Mouse (Mus musculus): ENCODE measurements around the gene Map2. TPM values are rescaled to one million over a fixed set of nuclear protein-coding genes. Genes with fewer than 3 reads are reported as not detected.
A peak's percentile ranks its signal among the peaks of the same experiment; 100 is the strongest.

Gene Map2
- polyA plus RNA-seq, 1 experiment from 2014 or later: 355 TPM

DNA sequence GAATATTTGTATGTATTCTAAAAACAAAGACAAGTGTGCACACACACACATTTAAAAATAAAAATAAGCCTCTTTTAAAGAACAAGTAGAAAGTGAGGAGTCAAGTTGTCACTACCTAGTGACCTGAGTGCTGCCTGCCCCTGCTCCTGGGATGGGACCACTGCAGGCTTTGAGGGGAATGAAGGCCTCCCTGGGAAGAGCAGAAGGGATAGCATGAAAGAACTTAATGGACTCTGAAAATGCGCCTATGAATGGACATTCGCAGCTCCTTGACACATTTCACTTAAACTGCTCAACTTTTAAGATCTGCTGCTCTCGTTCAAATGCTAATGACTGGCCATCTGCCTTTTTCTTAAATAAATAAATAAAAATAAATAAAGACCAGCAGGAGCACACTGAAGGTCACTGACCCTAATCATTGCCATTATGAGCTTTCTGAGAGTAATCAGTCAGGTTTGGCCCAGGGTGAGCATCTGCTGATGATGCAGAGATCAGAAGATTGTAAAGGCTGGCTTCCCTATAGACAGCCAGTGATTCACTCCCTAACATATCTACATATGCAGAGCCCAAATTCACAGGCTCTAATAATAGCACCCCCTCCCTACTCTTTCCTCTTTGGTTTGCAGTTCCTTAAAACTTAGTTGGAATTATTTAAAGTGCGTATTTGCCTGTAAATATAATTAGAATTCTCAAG is 91.3 kb downstream of the Map2 start:
- Histone ChIP-seq H3K36me3 (no peaks in the 10 kb centered on the region), H3K4me2 (replicated peaks) (no peak overlapping the region), H3K9ac (no peak overlapping the region), H3K9me3 (no peaks in the 10 kb centered on the region), H3K27me3 (replicated peaks) (no peaks in the 10 kb centered on the region), H3K4me3 (no peak overlapping the region), H3K27ac (no peak overlapping the region), H3K4me1 (peaks cover 10% of the 10 kb centered on the region)
- WGBS: 26% methylated on average over 4 of the region's 4 CpGs
- peak; percentile 49; the same call in 1 of the 2 replicates for ATAC-seq (ENCODE audit: low FRiP score, low read depth)

DNA sequence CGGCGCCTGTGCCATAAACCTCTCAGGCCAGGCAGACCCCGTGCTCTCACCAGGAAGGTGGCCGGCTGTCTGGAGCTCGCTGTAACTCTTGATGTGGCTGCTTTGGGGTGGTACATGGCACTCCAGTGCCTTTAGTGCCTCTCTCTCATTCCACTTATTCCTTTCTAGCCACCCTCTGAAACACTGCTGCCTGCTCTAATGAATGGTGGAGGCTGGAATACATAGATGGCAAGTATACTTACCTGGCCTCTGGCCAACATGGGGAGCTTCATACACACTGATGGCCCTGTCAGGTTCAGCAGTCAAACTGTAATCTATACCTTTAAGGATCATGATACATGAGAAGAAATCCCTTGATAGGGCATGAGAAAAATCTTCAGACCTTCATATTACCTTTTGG is 102.6 kb downstream of the Map2 start:
- 56% methylated on average over 5 of the region's 5 CpGs for WGBS
- Histone ChIP-seq H3K9me3 (no peaks in the 10 kb centered on the region), H3K9ac (no peak overlapping the region), H3K36me3 (no peaks in the 10 kb centered on the region), H3K27ac (no peak overlapping the region), H3K27me3 (replicated peaks) (no peaks in the 10 kb centered on the region), H3K4me3 (no peak overlapping the region), H3K4me1 (no peaks in the 10 kb centered on the region), H3K4me2 (replicated peaks) (no peak overlapping the region)
- no peak for ATAC-seq (ENCODE audit: low FRiP score, low read depth)

DNA sequence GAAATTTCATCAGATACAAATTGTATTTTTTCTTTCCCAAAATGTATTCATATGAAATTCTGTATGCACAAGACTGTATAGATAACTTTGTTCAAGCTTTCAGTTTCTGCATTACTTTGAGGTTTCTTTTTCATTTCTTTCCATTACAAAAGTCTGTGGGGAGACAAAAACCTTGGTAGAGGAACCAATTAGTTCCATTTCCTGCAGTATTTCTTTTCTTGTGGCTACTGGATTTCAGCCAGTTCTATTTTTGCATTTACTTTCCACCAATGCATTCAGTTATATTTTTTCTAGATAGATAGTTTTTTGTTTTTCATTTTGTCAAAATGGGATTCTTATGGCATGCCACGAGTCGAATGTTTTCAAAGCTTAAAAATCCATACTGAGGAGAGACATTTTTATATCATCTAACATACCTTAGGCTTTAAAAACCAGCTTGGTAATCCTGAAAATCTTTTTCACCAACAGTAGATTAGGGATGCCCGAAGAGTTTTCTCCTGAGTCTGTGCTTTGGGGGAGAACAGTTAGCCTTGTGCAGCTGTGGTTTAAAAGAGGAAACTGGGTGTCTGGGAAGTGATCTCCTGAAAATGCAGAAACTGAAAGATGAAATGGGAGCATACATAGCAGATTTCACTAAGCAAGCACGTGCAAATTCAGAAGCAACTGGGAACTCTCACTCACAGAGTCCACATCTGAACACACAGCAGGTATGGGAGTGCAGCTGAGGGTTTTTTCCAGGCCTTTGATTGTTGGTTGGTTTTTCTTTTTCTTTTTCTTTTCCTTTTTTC is 104.3 kb downstream of the Map2 start:
- Histone ChIP-seq H3K27ac (no peak overlapping the region), H3K9ac (no peak overlapping the region), H3K4me2 (replicated peaks) (no peak overlapping the region), H3K27me3 (replicated peaks) (no peaks in the 10 kb centered on the region), H3K4me3 (no peak overlapping the region), H3K36me3 (no peaks in the 10 kb centered on the region), H3K9me3 (no peaks in the 10 kb centered on the region), H3K4me1 (no peaks in the 10 kb centered on the region)
- 91% methylated on average over 4 of the region's 4 CpGs for WGBS
- no peak for ATAC-seq (ENCODE audit: low FRiP score, low read depth)

DNA sequence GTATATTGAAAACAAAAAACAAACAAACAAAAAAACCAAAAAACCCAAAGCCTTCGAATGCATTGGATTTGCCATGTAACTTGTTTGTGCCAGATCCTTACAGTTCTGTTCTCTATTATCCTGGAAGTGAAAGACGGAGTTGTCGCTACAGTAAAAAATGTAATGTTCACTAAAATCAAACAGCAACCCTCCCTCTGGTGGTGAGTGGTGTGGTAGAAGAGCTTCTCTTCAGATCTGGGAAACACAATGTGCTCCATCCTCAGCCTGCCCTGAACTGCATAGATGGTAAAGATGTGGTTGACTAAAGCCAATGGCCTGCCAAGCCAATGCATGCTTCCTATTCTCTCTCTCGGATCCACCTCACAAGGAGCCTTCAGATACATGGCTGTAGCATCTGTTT is 105.1 kb downstream of the Map2 start:
- Histone ChIP-seq H3K4me1 (0 out of 2 replicates have a peak, but pooled peaks cover under 1% of the 10 kb centered on the region), H3K9ac (no peak overlapping the region), H3K4me2 (replicated peaks) (no peak overlapping the region), H3K36me3 (no peaks in the 10 kb centered on the region), H3K27me3 (replicated peaks) (no peaks in the 10 kb centered on the region), H3K9me3 (no peaks in the 10 kb centered on the region), H3K27ac (no peak overlapping the region), H3K4me3 (no peak overlapping the region)
- ATAC-seq (ENCODE audit: low FRiP score, low read depth): no peak
- WGBS: 93% methylated on average over 4 of the region's 4 CpGs

DNA sequence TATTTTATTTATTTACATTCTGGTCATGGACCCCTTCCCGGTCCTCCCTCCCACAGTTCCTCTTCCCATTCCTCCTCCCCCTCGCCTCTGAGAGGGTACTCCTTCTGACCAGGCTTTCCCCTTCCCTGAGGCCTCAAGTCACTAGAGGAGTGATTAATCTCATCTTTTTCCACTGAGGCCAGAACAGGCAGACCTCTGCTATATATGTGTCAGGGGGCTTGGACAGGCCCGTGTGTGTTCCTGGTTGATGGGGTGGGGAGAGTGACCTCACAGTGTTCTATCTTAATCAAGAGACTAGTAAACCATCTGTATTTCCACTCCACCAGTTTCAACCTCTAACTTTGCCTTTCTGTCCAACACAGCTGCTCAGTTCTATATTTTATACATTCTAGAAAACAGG is 107.4 kb downstream of the Map2 start:
- no peak overlapping the region for H3K4me3 ChIP-seq
- no peaks in the 10 kb centered on the region for H3K9me3 ChIP-seq
- H3K9ac ChIP-seq: no peak overlapping the region
- H3K4me2 ChIP-seq (replicated peaks): no peak overlapping the region
- H3K36me3 ChIP-seq: no peaks in the 10 kb centered on the region
- no peak overlapping the region for H3K27ac ChIP-seq
- H3K4me1 ChIP-seq: 0 out of 2 replicates have a peak, but pooled peaks cover 4% of the 10 kb centered on the region
- ATAC-seq (ENCODE audit: low FRiP score, low read depth): no peak
- H3K27me3 ChIP-seq (replicated peaks): no peaks in the 10 kb centered on the region
- WGBS: 54% methylated on average over 3 of the region's 3 CpGs

GRCm38 (mm10) chr1:66288987-66289386 is 113.9 kb downstream of the Map2 start:
- H3K4me2 ChIP-seq (replicated peaks): no peak overlapping the region
- H3K36me3 ChIP-seq: no peaks in the 10 kb centered on the region
- H3K27ac ChIP-seq: no peak overlapping the region
- no peaks in the 10 kb centered on the region for H3K9me3 ChIP-seq
- H3K9ac ChIP-seq: no peak overlapping the region
- H3K4me1 ChIP-seq: 0 out of 2 replicates have a peak, but pooled peaks cover 4% of the 10 kb centered on the region
- H3K4me3 ChIP-seq: no peak overlapping the region
- no peaks in the 10 kb centered on the region for H3K27me3 ChIP-seq (replicated peaks)
- ATAC-seq (ENCODE audit: low FRiP score, low read depth): no peak
- 91% methylated on average over 4 of the region's 4 CpGs for WGBS

GRCm38 (mm10) chr1:66292121-66292881 is 117.2 kb downstream of the Map2 start:
- no peaks in the 10 kb centered on the region for H3K36me3 ChIP-seq
- no peak overlapping the region for H3K9ac ChIP-seq
- no peak overlapping the region for H3K27ac ChIP-seq
- ATAC-seq (ENCODE audit: low FRiP score, low read depth): no peak
- no peak overlapping the region for H3K4me2 ChIP-seq (replicated peaks)
- 83% methylated on average over 3 of the region's 3 CpGs for WGBS
- H3K4me1 ChIP-seq: no peaks in the 10 kb centered on the region
- H3K4me3 ChIP-seq: no peak overlapping the region
- H3K27me3 ChIP-seq (replicated peaks): no peaks in the 10 kb centered on the region
- H3K9me3 ChIP-seq: no peaks in the 10 kb centered on the region

DNA sequence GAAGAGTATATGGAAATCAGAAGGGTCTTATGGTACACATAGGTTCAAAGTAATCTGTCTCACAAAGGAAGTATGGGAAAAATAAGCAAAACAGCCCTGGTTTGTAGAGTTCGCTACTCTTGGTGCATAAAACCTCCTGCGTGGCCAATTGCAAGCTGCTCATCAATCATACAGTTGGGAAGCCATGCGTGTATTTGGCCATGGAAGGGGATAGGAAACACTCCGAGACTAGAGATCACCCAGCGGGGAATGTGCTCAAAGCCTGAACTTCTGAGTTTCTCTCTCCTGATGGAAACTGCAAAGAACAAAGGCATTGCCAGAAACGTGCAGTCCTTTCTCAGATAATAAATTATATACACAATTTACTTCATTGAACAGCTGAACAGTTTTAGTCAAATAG is 124.3 kb downstream of the Map2 start:
- 53% methylated on average over 6 of the region's 6 CpGs for WGBS
- no peaks in the 10 kb centered on the region for H3K27me3 ChIP-seq (replicated peaks)
- no peak for ATAC-seq (ENCODE audit: low FRiP score, low read depth)
- H3K27ac ChIP-seq: no peak overlapping the region
- H3K4me1 ChIP-seq: no peaks in the 10 kb centered on the region
- no peak overlapping the region for H3K4me2 ChIP-seq (replicated peaks)
- H3K9me3 ChIP-seq: no peaks in the 10 kb centered on the region
- H3K4me3 ChIP-seq: no peak overlapping the region
- no peaks in the 10 kb centered on the region for H3K36me3 ChIP-seq
- H3K9ac ChIP-seq: no peak overlapping the region

DNA sequence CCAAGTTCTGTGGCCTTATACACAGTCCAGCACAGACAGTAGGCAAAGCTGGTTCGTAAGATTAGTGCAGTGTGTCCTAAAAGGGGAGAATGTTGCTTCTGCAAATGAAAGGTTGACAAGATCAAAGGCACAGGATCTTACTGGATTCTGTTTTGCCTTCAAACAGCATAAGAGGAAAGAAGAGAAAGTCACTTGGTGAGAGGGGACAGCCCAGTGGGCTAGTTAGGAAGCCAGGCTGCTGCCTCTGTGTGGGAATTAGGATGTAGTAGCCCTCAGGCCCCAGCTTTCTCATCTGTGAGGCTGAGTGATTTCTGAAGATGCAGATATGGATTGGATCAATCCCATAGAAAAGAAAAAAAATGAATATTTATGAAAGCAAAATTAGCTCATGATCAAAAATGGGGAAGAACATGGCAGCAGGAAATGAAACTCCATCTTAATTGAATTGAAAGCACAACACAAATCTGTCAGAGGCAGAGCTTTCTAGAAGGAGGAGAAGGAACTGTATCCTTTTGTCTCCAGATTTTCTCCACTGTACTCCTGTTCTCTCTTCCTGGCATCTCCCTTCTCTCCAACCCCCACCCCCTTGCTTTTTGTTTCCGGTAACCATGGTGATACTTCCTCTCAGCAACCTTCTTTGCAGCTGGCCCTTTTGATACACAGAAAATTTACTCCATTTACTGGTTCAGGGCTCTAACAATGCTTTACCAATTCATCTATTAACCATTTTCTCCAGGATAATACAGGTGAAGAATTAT is 145.5 kb downstream of the Map2 start:
- Histone ChIP-seq H3K4me3 (no peak overlapping the region), H3K27ac (peak overlapping the region; percentile 43), H3K4me1 (peaks cover 26% of the 10 kb centered on the region), H3K9me3 (no peaks in the 10 kb centered on the region), H3K27me3 (replicated peaks) (no peaks in the 10 kb centered on the region), H3K9ac (no peak overlapping the region), H3K4me2 (replicated peaks) (peak overlapping the region; percentile 58), H3K36me3 (no peaks in the 10 kb centered on the region)
- ATAC-seq (ENCODE audit: low FRiP score, low read depth): peak; percentile 68
- WGBS: 58% methylated on average over 2 of the region's 2 CpGs

- Histone ChIP-seq H3K4me1 (peaks cover 26% of the 10 kb centered on the region), H3K27ac (peak overlapping the region; percentile 43), H3K4me3 (no peak overlapping the region), H3K27me3 (replicated peaks) (no peaks in the 10 kb centered on the region), H3K9me3 (no peaks in the 10 kb centered on the region), H3K9ac (no peak overlapping the region), H3K4me2 (replicated peaks) (peak overlapping the region; percentile 58), H3K36me3 (no peaks in the 10 kb centered on the region)
- peak; percentile 23 for ATAC-seq (ENCODE audit: low FRiP score, low read depth)
- WGBS: 24% methylated on average over 1 of the region's 1 CpGs
Observed at GRCm38 (mm10) chr1:66321136-66321502, 146.0 kb downstream of the Map2 start.

DNA sequence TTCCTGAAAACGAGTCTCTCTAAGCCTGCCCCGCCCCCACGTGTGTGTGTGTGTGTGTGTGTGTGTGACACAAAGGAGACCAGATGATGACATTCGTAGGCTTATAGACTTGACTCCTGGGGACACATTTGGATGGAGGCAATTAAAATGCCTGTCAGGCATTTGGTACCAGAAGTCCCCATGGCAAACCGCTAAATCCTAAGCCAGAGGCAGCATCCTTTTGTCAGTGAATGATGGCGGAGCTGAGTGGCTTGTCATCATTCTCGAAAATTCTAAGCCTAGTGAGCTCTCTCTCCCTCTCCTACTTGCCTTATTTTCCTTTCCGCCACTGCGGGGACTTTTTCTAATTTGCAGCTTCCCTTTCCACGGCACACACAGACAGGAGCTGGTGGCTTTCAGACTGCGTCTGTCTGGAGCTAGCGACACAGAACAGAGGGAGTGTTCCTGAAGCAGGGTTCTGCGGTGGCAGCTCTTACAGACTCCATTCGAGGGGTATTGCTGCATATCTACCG is 146.6 kb downstream of the Map2 start:
- H3K27me3 ChIP-seq (replicated peaks): no peaks in the 10 kb centered on the region
- H3K9ac ChIP-seq: peak overlapping the region; percentile 54
- peak overlapping the region; percentile 28 for H3K4me3 ChIP-seq
- peak; percentile 87 for ATAC-seq (ENCODE audit: low FRiP score, low read depth)
- WGBS: 21% methylated on average over 15 of the region's 15 CpGs
- H3K27ac ChIP-seq: peak overlapping the region; percentile 83
- no peaks in the 10 kb centered on the region for H3K36me3 ChIP-seq
- no peaks in the 10 kb centered on the region for H3K9me3 ChIP-seq
- peak overlapping the region; percentile 58 for H3K4me2 ChIP-seq (replicated peaks)
- peaks cover 26% of the 10 kb centered on the region for H3K4me1 ChIP-seq
